Mouse (Mus musculus): ENCODE data around the gene Asb14. TPM values are rescaled to one million over a fixed set of nuclear protein-coding genes. Genes with fewer than 3 reads are reported as not detected.
"Not testable (repeated sequence)": the region's sequence is repeated elsewhere in the genome, so short reads cannot be mapped to it uniquely, and the experiment has no call there.

Asb14 gene
- polyA plus RNA-seq, 1 experiment, result not detected

DNA sequence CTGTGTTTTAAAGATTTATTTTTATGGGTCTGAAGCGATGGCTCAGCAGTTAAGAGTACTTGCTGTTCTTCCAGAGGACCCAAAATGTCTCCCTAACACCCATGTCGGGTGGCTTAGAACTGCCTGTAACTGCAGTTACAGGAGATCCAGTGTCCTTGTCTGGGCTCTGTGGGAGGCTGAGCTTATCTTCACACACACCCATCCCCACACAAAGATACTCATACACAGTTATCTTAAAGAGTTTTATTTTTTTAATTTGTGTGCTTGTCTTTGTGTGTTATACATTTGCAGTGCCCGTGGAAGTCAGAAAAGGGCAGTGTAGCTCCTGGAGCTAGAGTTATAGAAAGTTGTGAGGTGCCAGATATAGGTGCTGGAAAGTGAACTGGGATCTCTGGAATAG lies 3.6 kb upstream of the Asb14 start:
- no peak overlapping the region for H3K4me3 ChIP-seq (ENCODE audit: insufficient read depth, low read length)
- no peaks in the 10 kb centered on the region for H3K4me1 ChIP-seq (ENCODE audit: control insufficient read depth, insufficient read depth, low read length)
- TF ChIP-seq POLR2A (IDR thresholded peaks at IDR 0.05; ENCODE audit: borderline replicate concordance, low read depth, low read length), result no peak
- TF ChIP-seq CTCF (IDR thresholded peaks at IDR 0.05; ENCODE audit: low read depth, low read length), result no peak
- no peak overlapping the region for H3K27ac ChIP-seq (ENCODE audit: insufficient read depth, low read depth, low read length)

DNA sequence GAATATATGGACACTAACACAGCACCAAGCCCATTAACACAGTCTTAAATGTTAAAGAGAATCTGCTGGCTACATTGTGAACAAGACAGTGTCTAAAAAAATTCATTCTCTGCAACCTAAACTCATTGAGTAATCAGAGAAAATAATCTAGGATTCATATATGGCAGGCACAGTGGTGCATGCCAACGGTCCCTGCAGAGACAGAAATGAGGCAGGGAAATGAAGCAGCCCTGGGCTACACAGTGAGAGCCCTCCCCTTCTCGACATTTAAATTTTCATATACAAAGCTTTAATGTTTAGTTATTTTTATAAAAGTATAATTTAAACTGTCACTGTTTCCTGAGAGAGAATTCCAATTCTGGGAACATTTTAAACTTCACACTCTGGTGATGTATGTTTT lies 5.1 kb downstream of the Asb14 start:
- no peak for TF ChIP-seq CTCF (IDR thresholded peaks at IDR 0.05; ENCODE audit: low read depth, low read length)
- no peak for TF ChIP-seq POLR2A (IDR thresholded peaks at IDR 0.05; ENCODE audit: borderline replicate concordance, low read depth, low read length)
- H3K4me3 ChIP-seq (ENCODE audit: insufficient read depth, low read length), result no peak overlapping the region
- no peaks in the 10 kb centered on the region for H3K4me1 ChIP-seq (ENCODE audit: control insufficient read depth, insufficient read depth, low read length)
- H3K27ac ChIP-seq (ENCODE audit: insufficient read depth, low read depth, low read length), result no peak overlapping the region

DNA sequence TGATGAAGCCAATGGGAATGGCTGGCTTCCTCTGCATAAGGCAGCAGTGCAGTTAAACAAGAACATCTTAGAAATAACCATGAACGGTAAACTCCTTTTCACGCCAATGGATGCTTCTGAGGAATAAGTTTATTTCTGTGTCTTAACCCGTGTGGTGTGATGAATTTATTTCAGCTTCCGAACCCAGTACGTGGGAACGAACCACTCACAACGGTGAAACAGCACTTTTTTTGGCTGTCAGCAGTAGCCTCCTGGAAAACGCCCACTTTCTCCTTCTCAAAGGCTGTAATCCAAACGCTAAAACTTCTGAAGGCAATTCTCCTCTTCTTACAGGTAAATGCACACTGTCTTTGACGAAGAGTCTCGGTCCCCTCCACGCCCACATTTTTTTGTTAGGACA lies 6.5 kb downstream of the Asb14 start:
- no peaks in the 10 kb centered on the region for H3K4me1 ChIP-seq (ENCODE audit: control insufficient read depth, insufficient read depth, low read length)
- TF ChIP-seq POLR2A (IDR thresholded peaks at IDR 0.05; ENCODE audit: borderline replicate concordance, low read depth, low read length), result no peak
- TF ChIP-seq CTCF (IDR thresholded peaks at IDR 0.05; ENCODE audit: low read depth, low read length), result no peak

DNA sequence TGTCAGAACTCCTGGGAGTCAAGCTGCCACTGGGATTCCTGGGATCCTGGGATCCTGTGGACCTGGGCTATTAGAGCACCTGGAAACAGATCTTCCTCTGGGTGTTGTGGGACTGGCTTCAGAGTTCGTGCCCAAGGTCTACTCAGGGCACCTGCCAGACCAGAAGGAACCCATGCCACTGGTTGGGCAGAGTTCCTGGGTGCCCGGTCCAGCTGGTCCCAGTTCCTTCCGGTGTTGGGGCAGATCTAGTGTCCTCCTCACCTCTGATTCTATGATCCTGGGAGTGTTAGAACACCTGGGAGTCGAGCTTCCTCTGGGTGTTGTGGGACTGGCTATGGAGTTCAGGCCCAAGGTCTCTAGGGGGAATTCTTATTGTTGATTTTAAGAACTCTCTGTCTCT lies 13.0 kb downstream of the Asb14 start:
- no peak overlapping the region for H3K27ac ChIP-seq (ENCODE audit: insufficient read depth, low read depth, low read length)
- no peak overlapping the region for H3K4me3 ChIP-seq (ENCODE audit: insufficient read depth, low read length)
- no peaks in the 10 kb centered on the region for H3K4me1 ChIP-seq (ENCODE audit: control insufficient read depth, insufficient read depth, low read length)
- TF ChIP-seq CTCF (IDR thresholded peaks at IDR 0.05; ENCODE audit: low read depth, low read length) (no peak), POLR2A (IDR thresholded peaks at IDR 0.05; ENCODE audit: borderline replicate concordance, low read depth, low read length) (no peak)

More for the DNA sequence above, 6.5 kb downstream of the Asb14 start:
- H3K4me3 ChIP-seq (ENCODE audit: insufficient read depth, low read length), result no peak overlapping the region
- H3K27ac ChIP-seq (ENCODE audit: insufficient read depth, low read depth, low read length), result no peak overlapping the region

DNA sequence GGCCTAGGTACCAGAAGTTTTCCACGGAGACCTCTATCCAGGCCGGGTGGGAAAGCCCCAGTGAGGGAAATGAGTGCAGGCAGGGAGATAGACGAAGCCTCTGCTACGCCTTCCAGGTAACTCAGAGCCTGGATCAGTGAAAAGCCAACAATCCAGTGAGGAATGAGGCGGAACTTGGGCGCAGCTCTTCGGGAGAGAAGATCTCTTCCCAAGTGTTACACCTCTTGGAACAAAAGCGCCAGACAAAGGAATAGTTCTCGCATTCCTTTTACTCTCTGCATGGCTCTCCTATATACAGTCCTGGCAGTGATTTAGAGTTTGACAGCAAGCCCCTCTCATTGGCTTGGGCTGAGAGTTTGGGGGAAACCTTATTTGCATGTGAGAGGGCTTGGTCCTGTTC lies 16.1 kb downstream of the Asb14 start:
- H3K27ac ChIP-seq (ENCODE audit: insufficient read depth, low read depth, low read length); H3K4me1 ChIP-seq (ENCODE audit: control insufficient read depth, insufficient read depth, low read length); H3K4me3 ChIP-seq (ENCODE audit: insufficient read depth, low read length): not testable (repeated sequence)

DNA sequence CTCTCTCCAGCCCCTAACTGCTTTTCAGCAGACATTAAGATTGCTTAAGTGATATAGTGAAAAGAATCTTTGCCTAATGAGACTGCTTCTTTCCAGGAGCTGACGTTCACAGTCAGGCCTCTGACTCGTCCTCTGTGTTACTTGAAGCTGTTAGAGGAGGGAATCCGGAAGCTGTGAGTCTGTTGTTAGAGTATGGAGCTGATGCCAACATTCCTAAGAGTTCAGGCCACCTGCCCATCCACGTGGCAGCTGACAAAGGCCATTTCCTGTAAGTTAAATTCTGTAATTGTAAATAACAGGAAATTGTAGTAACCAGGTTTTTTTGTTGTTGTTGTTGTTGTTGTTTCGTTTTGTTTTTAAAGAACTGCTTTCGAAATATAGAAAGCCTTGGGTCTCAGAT lies 16.8 kb downstream of the Asb14 start:
- no peaks in the 10 kb centered on the region for H3K4me1 ChIP-seq (ENCODE audit: control insufficient read depth, insufficient read depth, low read length)
- H3K4me3 ChIP-seq (ENCODE audit: insufficient read depth, low read length), result no peak overlapping the region
- H3K27ac ChIP-seq (ENCODE audit: insufficient read depth, low read depth, low read length), result no peak overlapping the region
- TF ChIP-seq CTCF (IDR thresholded peaks at IDR 0.05; ENCODE audit: low read depth, low read length) (no peak), POLR2A (IDR thresholded peaks at IDR 0.05; ENCODE audit: borderline replicate concordance, low read depth, low read length) (no peak)

DNA sequence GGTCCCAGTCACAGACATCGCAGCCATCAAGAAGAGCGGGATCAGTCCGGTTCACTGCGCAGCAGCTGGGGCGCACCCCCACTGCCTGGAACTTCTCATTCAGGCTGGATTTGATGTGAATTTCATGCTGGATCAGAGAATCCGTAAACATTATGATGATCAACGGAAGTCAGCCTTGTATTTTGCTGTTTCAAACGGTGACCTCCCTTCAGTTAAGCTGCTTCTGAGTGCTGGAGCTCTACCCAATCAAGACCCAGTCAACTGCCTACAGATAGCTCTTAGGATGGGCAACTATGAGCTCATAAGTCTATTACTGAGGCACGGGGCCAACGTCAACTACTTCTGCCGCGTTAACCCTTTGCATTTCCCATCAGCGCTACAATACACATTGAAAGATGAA lies 17.5 kb downstream of the Asb14 start:
- TF ChIP-seq CTCF (IDR thresholded peaks at IDR 0.05; ENCODE audit: low read depth, low read length) (no peak), POLR2A (IDR thresholded peaks at IDR 0.05; ENCODE audit: borderline replicate concordance, low read depth, low read length) (no peak)
- Histone ChIP-seq H3K4me3 (ENCODE audit: insufficient read depth, low read length) (no peak overlapping the region), H3K4me1 (ENCODE audit: control insufficient read depth, insufficient read depth, low read length) (no peaks in the 10 kb centered on the region), H3K27ac (ENCODE audit: insufficient read depth, low read depth, low read length) (no peak overlapping the region)

DNA sequence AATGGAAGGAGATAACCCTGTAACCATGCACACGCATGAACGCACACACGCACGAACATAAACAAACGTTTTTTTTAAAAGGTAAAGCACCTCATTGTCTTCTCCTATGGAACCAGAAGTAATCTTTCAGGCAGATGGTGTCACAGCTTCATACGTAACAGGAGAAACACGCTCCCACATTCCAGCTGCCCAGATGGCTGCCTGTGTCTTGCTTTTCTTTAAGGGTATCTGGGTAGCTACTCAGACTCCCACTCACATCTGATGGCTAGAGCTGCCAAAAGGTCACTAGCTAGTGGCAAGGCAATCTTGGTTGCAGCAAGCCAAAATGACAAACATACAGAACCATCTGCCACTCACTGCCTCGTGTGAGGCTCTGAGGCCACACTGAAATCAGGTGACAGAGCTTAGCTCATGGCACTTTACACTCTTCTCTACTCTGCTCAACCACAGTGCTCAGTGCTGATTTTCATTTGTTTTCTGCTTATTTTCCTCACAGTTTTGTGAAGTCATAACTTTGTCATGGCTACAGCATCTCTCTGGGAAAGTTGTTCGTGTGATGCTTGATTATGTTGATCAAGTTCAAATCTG lies 19.4 kb downstream of the Asb14 start:
- Histone ChIP-seq H3K4me1 (ENCODE audit: control insufficient read depth, insufficient read depth, low read length) (no peaks in the 10 kb centered on the region), H3K4me3 (ENCODE audit: insufficient read depth, low read length) (no peak overlapping the region), H3K27ac (ENCODE audit: insufficient read depth, low read depth, low read length) (no peak overlapping the region)
- no peak for TF ChIP-seq POLR2A (IDR thresholded peaks at IDR 0.05; ENCODE audit: borderline replicate concordance, low read depth, low read length)
- no peak for TF ChIP-seq CTCF (IDR thresholded peaks at IDR 0.05; ENCODE audit: low read depth, low read length)

DNA sequence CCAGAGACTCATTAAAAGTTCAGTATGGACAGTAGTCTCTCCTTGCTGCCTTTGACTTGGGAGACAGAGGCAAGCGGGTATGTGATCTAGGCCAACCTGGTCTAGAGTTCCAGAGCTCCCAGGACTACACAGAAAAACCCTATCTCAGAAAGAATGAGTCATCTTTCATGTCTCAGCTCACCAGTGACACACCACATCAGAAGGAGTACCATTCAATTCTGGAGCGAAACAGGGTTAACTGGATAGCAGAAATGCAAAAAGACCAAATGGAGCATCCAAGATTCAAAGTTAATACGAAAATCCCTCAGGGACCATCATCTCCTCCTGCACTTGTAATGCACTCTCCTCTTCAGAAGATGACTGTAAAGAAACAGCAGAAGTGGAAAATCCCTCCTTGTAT lies 25.0 kb downstream of the Asb14 start:
- TF ChIP-seq CTCF (IDR thresholded peaks at IDR 0.05; ENCODE audit: low read depth, low read length) (no peak), POLR2A (IDR thresholded peaks at IDR 0.05; ENCODE audit: borderline replicate concordance, low read depth, low read length) (no peak)
- H3K27ac ChIP-seq (ENCODE audit: insufficient read depth, low read depth, low read length), result no peak overlapping the region
- no peaks in the 10 kb centered on the region for H3K4me1 ChIP-seq (ENCODE audit: control insufficient read depth, insufficient read depth, low read length)
- no peak overlapping the region for H3K4me3 ChIP-seq (ENCODE audit: insufficient read depth, low read length)

DNA sequence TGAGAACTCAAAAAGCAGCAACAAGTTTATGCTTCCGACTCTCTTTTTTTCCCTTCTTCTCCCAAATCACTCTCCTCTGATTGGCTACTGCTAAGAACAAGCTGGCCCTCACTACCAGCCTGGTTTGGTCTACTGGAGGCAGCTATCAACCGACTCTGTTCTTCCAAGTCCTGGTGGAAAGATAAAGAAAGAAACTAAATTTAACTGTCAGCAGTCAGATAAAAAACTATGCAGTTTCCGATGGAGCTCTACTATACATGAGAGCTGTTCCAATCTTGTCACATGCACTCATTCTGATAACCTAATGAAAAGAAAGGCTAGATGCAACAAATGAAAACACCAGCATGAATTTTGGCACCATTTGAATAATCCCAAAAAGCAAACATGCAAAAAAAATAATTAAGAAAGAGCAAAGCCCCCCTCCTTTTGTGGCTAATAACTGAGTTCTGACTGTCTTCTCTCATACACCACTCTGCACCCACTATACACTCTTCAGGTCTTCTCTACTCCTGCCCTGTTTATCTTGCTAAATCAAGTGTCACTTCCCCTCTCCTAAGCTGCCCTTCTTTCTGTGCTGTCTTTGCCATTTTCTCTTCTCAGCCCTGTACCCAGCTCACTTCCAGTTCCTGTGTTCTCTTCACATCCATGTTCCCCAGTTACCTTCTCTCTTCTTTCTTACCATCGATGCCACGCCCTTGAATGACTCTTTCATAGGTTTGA lies 29.5 kb downstream of the Asb14 start:
- TF ChIP-seq POLR2A (IDR thresholded peaks at IDR 0.05; ENCODE audit: borderline replicate concordance, low read depth, low read length), result no peak
- TF ChIP-seq CTCF (IDR thresholded peaks at IDR 0.05; ENCODE audit: low read depth, low read length), result no peak

More for the DNA sequence above, 29.5 kb downstream of the Asb14 start:
- Histone ChIP-seq H3K4me1 (ENCODE audit: control insufficient read depth, insufficient read depth, low read length) (no peaks in the 10 kb centered on the region), H3K4me3 (ENCODE audit: insufficient read depth, low read length) (no peak overlapping the region), H3K27ac (ENCODE audit: insufficient read depth, low read depth, low read length) (no peak overlapping the region)

All from bone marrow macrophage, adult 2 months (primary cell).